Mouse (Mus musculus) kidney, adult 8-10 months (tissue): Measurements from ENCODE around the gene Mta3.

Experiments
- DNase-seq, 2 experiments: peaks; one replicate each; pipeline ENCODE4 v3.0.0; 2022

Mta3 gene

DNA sequence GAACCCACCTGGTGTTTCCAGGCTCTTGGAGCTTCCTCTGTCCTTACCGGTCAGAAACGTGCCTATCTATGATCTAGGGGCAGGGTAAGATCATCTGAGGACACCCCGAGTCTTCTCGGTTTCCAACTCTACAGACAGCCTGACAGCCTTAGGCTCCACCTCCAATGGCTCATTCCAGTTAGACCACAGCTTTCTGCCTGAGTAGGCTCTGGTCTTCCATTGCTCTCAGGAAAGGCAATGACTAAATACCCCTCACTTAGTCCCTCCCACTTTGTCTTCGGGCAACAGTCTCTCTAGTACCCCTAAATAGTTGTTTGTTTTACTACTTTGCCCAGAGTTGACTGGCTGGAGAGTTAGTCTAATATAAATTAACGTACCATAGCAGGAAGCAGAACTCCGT, 111.0 kb downstream of the Mta3 start:
- no peak for DNase-seq

DNA sequence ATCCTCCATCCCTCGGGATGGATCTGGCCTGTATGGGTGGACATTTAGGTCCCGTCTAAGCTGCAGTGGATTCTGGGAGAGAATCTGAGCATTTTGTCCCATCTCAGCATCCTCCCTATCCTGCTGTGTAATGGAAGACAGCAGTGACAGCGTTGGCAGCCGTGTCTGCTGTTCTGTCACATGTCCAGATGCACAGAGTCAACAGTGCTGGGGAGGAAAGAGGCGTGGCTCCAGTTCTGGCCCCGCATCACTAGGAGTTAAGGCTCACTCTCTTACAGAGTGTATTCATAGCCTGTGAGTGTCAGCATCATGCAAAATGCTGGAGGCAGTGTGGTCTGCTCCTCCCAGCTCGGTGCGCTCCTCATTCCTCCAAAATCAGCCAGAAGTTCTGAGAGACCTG, 113.5 kb downstream of the Mta3 start:
- DNase-seq, result no peak

DNA sequence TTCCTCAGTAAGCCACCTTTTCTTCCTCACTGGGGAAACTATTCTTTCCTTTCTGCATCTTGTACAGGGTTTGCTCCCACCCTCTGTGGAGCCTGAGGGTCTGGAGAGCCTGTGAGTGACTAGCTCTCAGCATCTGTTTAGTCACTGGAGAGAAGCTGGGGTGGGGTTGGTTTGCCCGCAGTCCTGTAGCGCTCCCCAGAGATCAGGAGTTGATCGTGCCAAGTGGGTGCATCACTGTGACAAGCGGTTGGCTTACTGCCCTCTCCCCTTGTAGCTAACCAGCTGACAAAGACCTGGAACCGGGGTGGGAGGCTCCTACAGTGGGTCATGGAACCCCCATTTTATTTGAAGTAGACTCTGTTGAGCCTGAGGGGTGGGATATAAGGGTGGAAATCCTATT, 114.7 kb downstream of the Mta3 start:
- no peak for DNase-seq

DNA sequence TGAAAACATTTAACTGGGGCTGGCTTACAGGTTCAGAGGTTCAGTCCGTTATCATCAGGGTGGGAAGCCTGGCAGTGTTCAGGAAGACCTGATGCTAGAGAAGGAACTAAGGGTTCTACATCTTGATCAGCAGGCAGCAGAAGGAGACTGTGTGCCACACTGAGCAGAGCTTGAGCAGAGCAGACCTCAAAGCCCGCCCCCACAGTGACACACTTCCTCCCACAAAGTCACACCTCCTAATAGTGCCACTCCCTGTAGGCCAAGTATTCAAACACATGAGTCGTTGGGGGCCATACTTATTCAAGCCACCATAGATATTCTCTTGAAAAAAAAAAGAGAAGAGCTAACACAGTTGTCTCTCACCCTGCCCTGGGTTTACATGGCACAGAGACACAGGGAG, 115.9 kb downstream of the Mta3 start:
- DNase-seq, result no peak

DNA sequence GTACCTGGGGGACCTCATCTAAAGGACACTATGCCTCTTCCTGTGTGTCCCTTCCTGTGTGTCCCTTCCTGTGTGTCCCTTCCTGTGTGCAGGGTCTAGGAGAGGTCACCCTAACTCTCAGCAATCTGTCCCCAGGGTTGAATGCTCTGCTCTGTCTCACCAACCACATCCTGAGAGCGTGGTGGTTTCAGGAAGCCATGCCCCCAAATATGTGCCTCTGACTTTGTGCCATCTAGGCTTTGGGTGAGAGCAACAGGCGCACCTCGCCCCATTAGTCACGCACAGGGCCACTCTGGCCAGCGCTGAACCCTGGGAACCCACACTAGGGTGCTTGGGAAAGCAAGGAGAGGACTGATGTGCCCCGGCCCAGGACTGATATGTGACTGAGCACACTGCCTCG, 117.9 kb downstream of the Mta3 start:
- no peak for DNase-seq

DNA sequence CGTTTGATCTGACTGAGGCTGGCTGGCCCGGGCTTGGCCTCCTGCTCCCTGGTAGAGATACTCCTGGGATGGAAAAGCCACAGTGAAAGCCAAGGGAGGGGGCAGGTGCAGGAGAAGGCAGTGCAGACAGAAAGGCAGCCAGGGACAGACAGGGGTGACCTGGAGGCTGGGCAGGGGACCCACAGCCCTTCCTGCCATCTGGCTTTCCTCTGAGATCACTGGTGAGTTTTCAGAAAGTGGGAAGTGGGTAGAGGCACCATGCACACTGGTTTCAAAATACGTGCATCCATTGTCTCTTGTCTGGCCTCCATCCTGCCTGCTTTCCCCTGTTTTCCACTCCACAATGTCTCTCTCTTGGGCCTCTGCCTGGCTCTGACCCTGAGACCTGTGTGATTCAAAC, 123.4 kb downstream of the Mta3 start:
- no peak for DNase-seq

DNA sequence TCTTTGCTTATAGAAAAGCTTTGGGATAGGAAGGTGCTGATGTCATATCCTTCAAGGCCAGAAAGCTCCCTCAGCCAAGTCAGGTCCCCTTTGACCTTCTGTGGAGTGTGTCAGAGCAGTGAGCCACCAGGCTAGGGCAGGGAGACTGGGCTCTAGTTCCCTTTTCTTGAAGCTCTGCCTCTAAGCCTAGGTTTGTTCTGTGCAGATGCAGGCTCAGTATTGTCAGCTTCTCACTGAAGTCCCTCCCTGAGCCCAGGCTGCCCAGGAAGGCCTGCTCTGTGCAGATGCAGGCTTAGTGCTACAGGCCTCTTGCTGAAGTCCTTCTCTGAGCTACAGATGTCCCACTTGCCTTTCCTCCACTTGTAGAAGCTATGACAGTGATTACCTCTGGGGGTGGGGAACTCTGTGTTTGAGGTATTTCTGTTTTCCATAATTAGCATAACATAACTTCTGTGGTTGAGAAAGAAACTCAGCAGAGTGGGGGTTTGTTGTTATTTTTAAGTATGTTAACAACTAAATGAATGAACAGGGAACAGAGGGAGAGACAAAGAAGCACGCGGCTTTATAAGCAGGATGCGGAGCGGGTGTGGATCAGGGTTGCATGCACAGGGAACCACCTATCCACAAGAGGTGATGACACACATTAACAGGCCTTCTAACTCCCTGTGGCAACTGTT, 124.8 kb downstream of the Mta3 start:
- DNase-seq, result no peak

DNA sequence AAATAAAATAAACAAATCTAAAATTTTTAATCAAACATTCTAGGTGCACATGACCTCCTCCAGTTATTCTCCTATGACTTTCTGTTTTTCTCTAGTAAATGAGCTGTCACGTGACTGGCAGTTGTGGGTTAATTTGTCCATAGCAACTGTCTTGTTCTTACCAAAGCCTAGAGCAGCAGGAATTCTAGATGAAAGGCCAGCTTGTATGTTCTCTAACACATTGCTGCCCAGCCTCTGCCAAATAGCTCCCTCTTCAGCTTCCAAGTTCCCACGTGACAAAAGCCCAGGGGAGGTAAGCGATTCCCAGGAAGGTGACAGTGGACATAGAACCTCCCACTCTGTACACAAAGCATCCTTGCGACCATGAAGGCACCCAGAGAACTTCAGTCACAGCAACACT, 128.2 kb downstream of the Mta3 start:
- no peak for DNase-seq

DNA sequence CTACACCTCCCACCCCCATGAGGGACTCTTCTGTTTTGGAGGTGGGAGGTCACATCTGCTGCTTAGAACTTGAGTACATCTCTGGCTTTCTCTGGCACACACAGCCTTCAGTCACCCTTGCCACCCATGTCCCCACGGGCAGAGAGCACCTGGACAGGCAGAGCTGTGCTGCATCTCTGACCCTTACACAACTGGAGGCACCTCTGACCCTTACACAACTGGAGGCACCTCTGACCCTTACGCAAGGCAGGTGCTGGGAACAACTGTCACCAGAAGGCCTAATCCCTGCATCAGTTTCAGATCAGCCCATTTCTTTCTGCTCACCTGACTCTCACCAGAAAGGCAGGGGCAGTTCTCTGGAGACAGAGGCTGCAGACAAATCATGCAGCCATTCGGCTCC, 130.1 kb downstream of the Mta3 start:
- DNase-seq, result no peak

DNA sequence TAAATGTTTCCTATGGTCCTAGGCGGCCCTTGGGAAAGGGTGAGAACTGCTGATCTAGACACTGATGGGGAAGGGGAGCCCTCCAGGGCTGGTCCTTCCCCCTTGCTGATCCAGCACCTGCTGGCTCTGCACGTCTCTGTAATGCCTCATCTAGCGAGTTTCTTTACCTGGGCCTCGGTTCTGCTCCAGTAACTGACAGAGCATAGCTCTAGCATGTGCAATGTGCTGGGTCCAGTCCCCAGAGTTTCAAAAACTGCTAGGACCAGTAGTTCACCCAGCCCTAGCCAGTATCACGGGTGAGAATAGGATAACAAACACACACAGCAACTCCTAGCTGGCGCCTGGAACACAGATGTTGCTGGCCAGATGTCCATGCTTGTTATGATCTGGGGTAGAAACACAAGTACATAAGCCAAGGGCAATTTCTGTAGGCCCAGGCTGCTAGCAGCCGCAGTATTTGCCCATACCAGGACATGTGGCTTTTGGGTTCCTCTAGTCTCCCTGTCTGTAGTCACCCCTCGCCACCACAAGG, 131.8 kb downstream of the Mta3 start:
- no peak for DNase-seq

DNA sequence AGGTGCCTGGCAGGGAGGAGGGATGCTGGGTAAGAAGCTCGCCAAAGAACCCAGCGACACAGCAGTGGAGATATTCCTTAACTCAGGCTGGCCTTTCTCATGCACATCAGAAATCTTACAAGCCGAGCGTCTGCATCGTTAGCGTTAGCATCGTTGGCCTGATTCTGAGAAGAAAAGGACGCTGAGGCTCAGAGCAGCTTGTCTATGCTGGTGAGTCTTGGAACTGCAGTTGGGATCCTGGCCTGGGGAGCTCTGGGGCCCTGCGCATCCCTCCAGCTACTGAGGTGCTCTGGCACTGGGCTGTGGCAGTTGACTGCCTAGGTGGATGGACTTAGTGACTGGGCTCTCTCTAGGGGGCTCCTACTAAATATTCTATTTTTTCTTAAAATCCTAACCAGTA, 133.2 kb downstream of the Mta3 start:
- no peak for DNase-seq

DNA sequence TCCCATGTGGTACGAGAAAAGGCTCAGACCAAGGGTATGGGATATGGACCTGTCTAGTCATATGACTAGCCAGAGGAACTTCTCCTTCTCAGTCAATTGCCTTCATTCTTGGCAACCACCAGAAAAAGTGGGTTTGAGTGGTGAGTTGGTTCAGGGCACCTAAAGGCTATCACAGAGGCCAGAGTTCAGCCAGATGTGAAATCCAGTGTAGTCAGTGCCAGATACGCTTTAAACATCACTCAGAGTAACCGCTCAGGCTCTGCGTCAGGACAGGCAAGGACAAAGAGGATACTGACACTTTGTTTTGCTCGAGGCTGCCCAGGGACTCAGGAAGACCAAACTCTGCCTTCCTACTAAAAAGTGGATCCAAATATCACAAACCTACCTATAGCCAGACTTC, 135.0 kb downstream of the Mta3 start:
- no peak for DNase-seq

DNA sequence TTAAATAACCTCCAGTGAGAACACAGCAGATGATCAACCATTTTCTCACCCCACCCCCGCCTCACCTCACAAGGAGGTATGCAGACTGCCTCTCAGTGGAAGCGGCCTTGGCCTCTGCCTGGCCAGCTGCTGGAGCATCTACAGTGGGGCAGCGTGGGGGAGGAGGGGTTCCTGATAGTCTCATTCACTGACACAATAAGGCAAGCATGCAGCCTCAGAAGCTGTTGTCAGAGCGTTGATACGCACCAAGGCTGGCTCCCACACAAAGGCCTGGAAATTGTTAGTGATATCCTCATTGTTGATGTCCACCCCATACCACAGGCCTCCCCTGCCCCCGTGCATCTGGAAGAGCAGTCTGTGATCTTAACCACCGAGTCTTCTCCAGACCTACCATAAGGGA, 137.8 kb downstream of the Mta3 start:
- DNase-seq, result no peak

DNA sequence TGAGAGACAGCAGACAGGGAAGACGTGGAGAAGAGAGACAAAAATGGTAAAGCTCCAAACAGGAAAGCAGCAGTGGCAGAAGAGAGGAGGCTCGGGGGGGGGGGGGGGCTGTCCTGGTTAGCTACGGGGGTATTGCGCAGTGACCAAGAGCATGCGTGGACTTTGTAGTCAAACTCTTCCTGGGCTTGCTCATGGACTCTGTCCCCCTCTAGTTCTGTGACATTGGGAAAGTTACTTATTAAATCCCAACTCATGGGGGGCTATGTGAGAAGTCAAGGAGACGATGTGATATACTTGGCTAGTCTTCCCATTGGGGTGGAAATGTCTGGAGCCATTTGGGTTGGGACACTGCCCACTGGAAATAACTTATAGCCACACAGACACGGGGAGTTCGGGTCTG, 139.6 kb downstream of the Mta3 start:
- DNase-seq, result peak; percentile 52 to 78

DNA sequence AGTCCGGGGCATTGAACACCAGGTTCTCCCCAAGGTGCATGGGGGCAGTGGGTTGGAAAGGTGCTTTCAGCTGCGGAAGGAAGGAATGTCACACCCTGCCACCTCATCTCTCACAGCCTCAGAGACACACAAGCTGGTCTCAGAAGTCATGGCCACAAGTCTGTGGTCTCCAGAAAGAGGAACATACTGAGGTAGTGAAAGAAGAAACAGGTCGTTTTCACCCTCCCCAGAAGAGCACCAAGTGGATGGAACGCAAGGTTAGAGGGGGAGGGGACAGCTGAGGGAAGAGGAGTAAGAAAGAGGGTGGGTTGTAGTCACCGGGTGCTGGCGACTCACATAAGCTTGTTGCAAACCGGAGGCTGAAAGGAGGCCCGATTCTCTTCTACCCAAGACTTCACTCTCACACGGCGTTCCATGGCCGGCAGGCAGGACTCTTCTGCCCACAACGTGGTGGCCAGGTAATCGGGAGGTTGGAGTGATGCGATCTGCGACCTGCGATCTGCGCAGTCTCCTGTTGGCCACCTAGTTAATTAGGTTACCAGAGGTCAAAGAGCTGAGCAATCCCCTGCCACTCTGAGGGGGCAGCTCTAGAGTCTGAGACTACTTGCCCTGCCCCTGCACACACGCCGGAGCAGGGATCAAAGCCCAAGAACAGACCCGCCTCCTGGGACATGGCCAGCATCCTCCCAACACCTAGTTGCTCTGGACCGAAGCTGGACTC, 140.5 kb downstream of the Mta3 start:
- peak; percentile 92 to 93 for DNase-seq

DNA sequence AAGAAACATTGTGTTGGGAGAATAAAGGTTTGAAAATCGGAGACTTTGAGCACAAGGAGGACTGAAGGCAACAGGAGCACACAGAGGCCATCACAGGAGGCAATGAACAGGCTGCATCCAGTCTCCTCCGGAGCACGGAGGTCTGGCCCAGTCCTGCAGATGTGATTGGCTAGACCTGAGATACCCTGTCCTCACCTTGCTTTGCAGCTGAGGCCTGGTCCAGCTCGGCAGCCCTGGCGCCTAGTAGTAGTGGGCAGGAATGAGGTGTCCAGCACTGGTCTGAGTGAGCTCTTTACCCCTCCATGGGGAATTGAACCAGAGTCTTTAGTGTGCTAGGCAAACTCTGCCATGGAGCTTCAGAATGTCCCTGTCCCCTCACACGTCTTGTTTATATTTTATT, 141.1 kb downstream of the Mta3 start:
- no peak for DNase-seq

DNA sequence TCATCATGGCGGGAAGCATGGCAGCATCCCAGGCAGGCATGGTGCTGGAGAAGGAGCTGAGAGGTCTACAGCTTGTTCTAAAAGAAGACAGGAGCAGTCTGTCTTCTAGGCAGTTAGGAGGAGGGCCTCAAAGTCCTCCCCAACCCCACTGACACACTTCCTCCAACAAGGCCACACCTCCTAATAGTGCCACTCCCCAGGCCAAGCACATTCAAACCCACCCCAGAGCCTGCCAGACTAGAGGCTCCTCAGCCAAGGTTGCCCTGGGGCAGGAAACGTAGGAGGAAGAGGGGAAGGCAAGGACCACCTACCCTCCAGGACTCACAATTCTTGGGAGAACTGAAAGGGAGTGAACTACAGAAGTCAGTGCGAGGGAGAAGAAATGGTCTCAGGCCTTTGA, 141.9 kb downstream of the Mta3 start, which contains the start of gene Haao:
Gene Haao, minus strand, starts transcription at position 149 of the 400 bp plus-strand sequence.
- no peak for DNase-seq

DNA sequence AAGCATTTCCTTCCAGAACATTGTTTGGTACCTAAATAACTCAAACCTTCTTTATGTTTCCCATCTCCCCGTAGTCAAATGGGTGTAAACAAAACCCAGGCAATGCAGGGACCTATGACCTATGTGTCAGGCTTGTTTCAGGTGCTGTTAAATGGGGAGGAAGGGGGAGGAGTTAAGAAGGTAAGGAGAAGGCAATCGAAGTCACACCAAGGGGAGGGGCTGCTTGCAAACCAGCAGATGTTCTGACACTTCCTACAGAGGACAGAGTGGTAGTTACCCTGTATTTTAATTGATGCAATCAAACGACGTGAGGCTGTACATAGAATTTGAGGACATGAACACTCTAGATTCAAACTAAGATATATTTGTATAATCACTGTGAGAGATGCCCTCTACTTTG, 142.5 kb downstream of the Mta3 start:
- no peak for DNase-seq

DNA sequence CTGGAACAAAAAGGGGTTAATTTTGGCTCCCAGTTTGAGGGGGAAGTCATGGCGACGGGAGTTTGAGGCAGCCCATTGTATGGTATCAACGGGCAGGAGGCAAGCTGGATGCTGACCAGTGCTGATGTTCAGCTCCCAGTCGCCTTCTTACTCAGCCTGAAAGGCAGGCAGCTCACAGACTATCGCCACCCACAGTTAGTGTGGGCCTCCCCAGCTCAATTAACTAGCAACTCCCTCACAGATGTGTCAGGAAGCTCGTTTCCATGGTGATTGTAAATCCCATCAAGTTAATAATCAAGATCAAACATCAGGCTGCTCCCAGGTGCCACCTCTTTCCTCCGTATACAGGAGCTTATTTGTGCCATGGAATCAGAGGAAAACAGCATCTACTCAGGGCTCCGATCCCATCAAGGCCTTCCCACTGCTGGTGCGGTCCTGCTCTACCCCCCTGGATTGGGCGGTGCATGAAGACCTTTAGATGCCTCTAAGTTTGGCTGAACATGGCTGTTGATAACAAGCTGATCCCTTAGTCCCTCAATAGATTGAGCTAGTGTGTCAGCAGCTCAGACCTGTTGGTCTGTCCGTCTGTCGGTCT, 143.2 kb downstream of the Mta3 start:
- DNase-seq, result no peak

DNA sequence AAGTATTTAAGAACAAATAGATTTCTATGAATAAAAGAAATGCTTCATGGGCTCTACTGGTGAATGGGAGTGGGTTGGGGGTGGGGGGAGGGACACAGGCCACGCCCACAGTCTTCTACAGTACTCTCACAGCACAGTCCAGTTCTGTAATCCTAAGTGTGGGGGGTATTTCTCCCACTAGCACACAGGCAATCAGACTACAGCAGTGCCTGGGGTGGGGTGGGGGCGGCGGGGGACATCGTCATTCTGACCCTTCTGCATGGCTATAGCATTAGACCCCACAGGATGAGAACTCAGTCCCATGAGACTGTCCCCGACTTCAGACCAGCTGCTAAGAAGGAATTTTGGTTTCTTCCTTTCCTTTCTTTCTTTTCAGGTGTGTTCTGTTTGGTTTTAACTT, 143.8 kb downstream of the Mta3 start:
- DNase-seq, result no peak

DNA sequence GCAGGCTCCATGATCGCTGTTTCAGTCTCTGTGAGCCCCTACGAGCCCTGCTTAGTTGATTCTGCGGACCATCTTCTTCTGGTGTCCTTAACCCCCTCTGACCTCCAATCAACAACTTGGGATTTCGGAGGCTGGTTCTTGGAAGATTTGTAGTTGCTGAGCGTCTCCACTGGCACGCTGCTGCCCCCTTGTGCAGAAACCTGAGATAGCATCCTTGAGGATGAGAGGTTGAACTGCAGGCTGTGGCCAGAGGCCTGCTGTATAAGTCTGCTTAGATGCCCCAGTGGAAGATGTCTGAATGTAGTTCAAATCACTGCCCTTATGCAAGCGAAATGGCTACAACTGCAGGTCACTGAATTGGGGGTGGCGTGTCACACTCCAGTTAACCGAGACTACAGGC, 144.5 kb downstream of the Mta3 start:
- peak; percentile 75 to 94 for DNase-seq

DNA sequence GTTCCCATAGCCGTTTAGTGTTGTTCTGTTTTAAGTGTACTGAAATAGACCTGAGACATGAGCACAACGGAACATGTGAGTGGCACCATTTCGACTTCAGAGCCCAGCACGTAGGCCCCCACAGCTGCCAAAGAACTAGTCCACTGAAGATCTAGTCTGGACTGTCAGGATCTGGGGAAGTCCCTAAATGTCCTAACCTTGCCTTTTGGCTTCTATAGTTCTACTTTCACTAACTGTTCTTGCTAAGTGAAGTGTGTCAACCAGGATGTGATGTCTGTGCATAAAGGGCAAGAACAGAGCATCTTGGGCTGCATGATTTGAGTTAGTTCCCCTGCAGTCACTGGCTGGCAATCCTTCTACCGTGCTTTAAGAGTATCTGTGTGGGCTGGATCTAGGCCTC, 144.9 kb downstream of the Mta3 start:
- DNase-seq, result no peak

DNA sequence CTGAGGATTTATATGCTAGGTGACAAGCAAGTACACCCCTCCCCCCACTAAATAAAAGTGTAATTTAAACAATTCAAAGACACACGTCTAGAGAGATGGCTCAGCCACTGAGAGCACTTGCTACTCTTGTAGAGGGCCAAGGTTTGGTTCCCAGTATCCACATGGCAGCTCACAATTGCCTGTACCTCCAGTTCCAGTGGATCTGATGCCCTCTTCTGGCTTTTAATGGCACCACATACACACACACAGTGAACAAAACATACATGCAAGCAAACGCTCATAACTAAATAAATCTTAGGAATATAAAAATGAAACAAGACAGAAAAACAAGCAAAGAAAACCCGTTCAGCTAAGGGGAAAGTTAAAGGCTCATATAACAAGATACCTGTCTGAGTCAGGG, 147.9 kb downstream of the Mta3 start:
- DNase-seq, result no peak

DNA sequence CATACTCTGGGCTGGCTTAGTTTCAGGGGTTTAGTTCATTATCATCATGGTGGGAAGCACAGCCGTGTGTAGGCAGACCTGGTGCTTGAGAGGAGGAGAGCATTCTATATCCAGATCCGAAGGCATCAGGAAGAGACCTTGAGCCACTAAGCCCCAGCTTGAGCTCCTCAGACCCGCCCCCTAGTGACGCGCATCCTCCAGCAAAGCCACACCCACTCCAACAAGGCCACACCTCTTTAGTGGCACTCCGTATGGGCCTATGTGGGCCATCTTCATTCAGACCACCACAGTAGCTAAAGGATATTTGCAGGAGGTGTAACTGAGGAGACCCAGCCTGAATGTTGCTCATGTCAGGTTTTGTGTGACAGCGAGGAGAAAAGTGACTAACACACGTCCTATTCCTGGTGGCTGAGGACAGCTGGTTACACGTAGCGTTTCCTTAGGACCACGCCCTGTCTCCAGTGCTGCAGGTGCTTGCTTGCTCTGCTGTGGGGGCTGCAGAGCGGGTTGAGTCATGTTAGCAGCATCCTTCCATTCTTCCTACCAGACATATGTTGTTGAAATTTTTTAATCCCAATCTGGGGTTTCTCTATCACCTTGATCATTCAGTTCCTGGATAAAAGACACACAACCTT, 148.4 kb downstream of the Mta3 start:
- DNase-seq, result peak in 1 of 2 experiments; percentile 34
